Mouse (Mus musculus) embryonic facial prominence, embryonic 14.5 days (tissue): Measurements from ENCODE around the gene Olfr1167. TPM values are rescaled to one million over a fixed set of nuclear protein-coding genes. Genes with fewer than 3 reads are reported as not detected.
"Not testable (repeated sequence)": the region's sequence is repeated elsewhere in the genome, so short reads cannot be mapped to it uniquely, and the experiment has no call there.

Source experiments
- ATAC-seq: fragments of 200-750 bp; cut with Nextera tagmentation; 2 replicates; pipeline ENCODE4 v1.8.0; 2017; ENCODE audit warnings: low read depth, moderate number of reproducible peaks, moderate TSS enrichment
- DNase-seq: peaks from one replicate; pipeline ENCODE4 v3.0.0-alpha.2; 2015; ENCODE audit warnings: low spot score
- H3K27ac ChIP-seq: fragments of 300-500 bp; sonication (generic); replicated peaks from 2 replicates; pipeline ENCODE4 v1.5.1; 2014; ENCODE audit warnings: low read depth, mild to moderate bottlenecking, low read length, moderate library complexity
- H3K27me3 ChIP-seq: fragments of 300-500 bp; sonication (generic); replicated peaks from 2 replicates; pipeline ENCODE4 v1.6.1; 2014; ENCODE audit warnings: low read length; ENCODE audit not compliant: control insufficient read depth, insufficient read depth
- H3K36me3 ChIP-seq: fragments of 300-500 bp; sonication (generic); 2 replicates; pipeline ENCODE4 v1.6.1; 2014; ENCODE audit warnings: low read length, mixed read lengths; ENCODE audit not compliant: control insufficient read depth, insufficient read depth
- H3K4me1 ChIP-seq: fragments of 300-500 bp; sonication (generic); 2 replicates; pipeline ENCODE4 v1.6.1; 2014; ENCODE audit warnings: antibody characterized with exemption, low read length; ENCODE audit not compliant: control insufficient read depth, insufficient read depth
- H3K4me2 ChIP-seq: fragments of 300-500 bp; sonication (generic); 2 replicates; pipeline ENCODE4 v1.6.1; 2014; ENCODE audit warnings: low read depth, mild to moderate bottlenecking, low read length, moderate library complexity, mixed read lengths
- H3K4me3 ChIP-seq: fragments of 300-500 bp; sonication (generic); 2 replicates; pipeline ENCODE4 v1.5.1; 2014; ENCODE audit warnings: low read depth, mild to moderate bottlenecking, low read length
- H3K9ac ChIP-seq: fragments of 300-500 bp; sonication (generic); 2 replicates; pipeline ENCODE4 v1.6.1; 2014; ENCODE audit warnings: low read depth, mild to moderate bottlenecking, low read length, moderate library complexity, mixed read lengths
- H3K9me3 ChIP-seq: fragments of 300-500 bp; sonication (generic); 2 replicates; pipeline ENCODE4 v1.6.1; 2016; ENCODE audit warnings: low read length; ENCODE audit not compliant: control insufficient read depth
- WGBS: fragments of 180-500 bp; shearing (Covaris S2); extraction: QIAGEN DNeasy Blood & Tissue Kit; methylation state at CpG from one replicate; pipeline ENCODE4 v1.1.7; 2014; 5-methylcytosine and 5-hydroxymethylcytosine counted together
- polyA plus RNA-seq: library from polyadenylated mRNA; unstranded; fragments of >200 nt; fragmentation: Nextera tagmentation; extraction: Ambion mirVana; gene quantifications from 2 replicates; pipeline ENCODE4 v1.2.1, GENCODE M21; 2014

Gene Olfr1167
- not detected in 2 replicates for polyA plus RNA-seq

- not testable (repeated sequence) for H3K4me2 ChIP-seq, H3K4me1 ChIP-seq, H3K9ac ChIP-seq, H3K27me3 ChIP-seq, H3K36me3 ChIP-seq, H3K9me3 ChIP-seq, ATAC-seq, DNase-seq, H3K4me3 ChIP-seq, H3K27ac ChIP-seq
- 74% methylated on average over 1 of the region's 1 CpGs for WGBS
Measured at GRCm38 (mm10) chr2:88155093-88155492, at the start of gene Olfr1167. Gene Olfr1167, minus strand, starts transcription at chr2:88155193.

- ATAC-seq, result no peak
- H3K27ac ChIP-seq, result no peak within 1 kb of the TSS
Measured at GRCm38 (mm10) chr2:88181580-88181979, 26.6 kb upstream of the Olfr1167 start, which contains the start of gene Olfr1168. Gene Olfr1168, plus strand, starts transcription at chr2:88181880.

GRCm38 (mm10) chr2:88128172-88128571 lies 26.8 kb downstream of the Olfr1167 start, which contains the start of gene Olfr1166:
Gene Olfr1166, minus strand, starts transcription at chr2:88128272.
- H3K9ac ChIP-seq, result no peak within 1 kb of the TSS
- DNase-seq, result no peak
- no peak within 1 kb of the TSS for H3K27ac ChIP-seq
- H3K27me3 ChIP-seq, result no peaks in the 10 kb centered on the region
- ATAC-seq, result no peak
- no peaks in the 10 kb centered on the region for H3K36me3 ChIP-seq
- H3K4me2 ChIP-seq, result no peak within 1 kb of the TSS
- H3K4me3 ChIP-seq, result no peak within 1 kb of the TSS
- no peaks in the 10 kb centered on the region for H3K4me1 ChIP-seq
- no peaks in the 10 kb centered on the region for H3K9me3 ChIP-seq
- 81% methylated on average over 1 of the region's 1 CpGs for WGBS

More at GRCm38 (mm10) chr2:88181580-88181979, 26.6 kb upstream of the Olfr1167 start, which contains the start of gene Olfr1168:
- Histone ChIP-seq H3K4me1 (no peaks in the 10 kb centered on the region), H3K9me3 (no peaks in the 10 kb centered on the region), H3K4me3 (no peak within 1 kb of the TSS), H3K4me2 (no peak within 1 kb of the TSS), H3K36me3 (no peaks in the 10 kb centered on the region), H3K27me3 (no peaks in the 10 kb centered on the region), H3K9ac (no peak within 1 kb of the TSS)
- WGBS, result 89% methylated on average over 2 of the region's 2 CpGs
- DNase-seq, result no peak

Other genes starting within 250 kb of the Olfr1167 start
- gene Olfr1155, start 210.1 kb downstream of the Olfr1167 start, polyA plus RNA-seq, result not detected in 2 replicates
- gene Olfr1156, start 202.1 kb downstream of the Olfr1167 start, polyA plus RNA-seq, result 0.11 TPM in 1 of 2 replicates, not detected in the other
- gene Olfr1157, start 186.9 kb downstream of the Olfr1167 start, polyA plus RNA-seq, result not detected in 2 replicates
- gene Olfr74, start 180.5 kb downstream of the Olfr1167 start, polyA plus RNA-seq, result not detected in 2 replicates
- gene Olfr1158, start 165.1 kb downstream of the Olfr1167 start, polyA plus RNA-seq, result not detected in 2 replicates
- not detected in 2 replicates for gene Olfr1160, start 146.9 kb downstream of the Olfr1167 start, polyA plus RNA-seq
- gene Olfr1161, start 132.4 kb downstream of the Olfr1167 start, polyA plus RNA-seq, result not detected in 2 replicates
- not detected in 2 replicates for gene Olfr73, start 117.5 kb downstream of the Olfr1167 start, polyA plus RNA-seq
- 0.09 TPM in 1 of 2 replicates, not detected in the other for gene Olfr1162, start 104.1 kb downstream of the Olfr1167 start, polyA plus RNA-seq
- gene Olfr1163, start 83.4 kb downstream of the Olfr1167 start, polyA plus RNA-seq, result not detected in 2 replicates
- gene Olfr1164, start 61.2 kb downstream of the Olfr1167 start, polyA plus RNA-seq, result not detected in 2 replicates
- 0.11 TPM in 1 of 2 replicates, not detected in the other for gene Olfr1166, start 26.9 kb downstream of the Olfr1167 start, polyA plus RNA-seq
- not detected in 2 replicates for gene Olfr1168, start 26.7 kb upstream of the Olfr1167 start, polyA plus RNA-seq
- gene Olfr1170, start 73.1 kb upstream of the Olfr1167 start, polyA plus RNA-seq, result not detected in 2 replicates
- gene Olfr1173, start 124.7 kb upstream of the Olfr1167 start, polyA plus RNA-seq, result 0.07 TPM in 1 of 2 replicates, not detected in the other
- 0.14 TPM in 1 of 2 replicates, not detected in the other for gene Olfr1174-ps, start 159.9 kb upstream of the Olfr1167 start, polyA plus RNA-seq
- gene Olfr1175-ps, start 172.0 kb upstream of the Olfr1167 start, polyA plus RNA-seq, result not detected in 2 replicates
- gene Olfr1176, start 181.5 kb upstream of the Olfr1167 start, polyA plus RNA-seq, result 0.17 TPM in 1 of 2 replicates, not detected in the other
- 0.14 TPM in 1 of 2 replicates, not detected in the other for gene Olfr1177-ps, start 191.3 kb upstream of the Olfr1167 start, polyA plus RNA-seq
- 0.06 TPM in 1 of 2 replicates, not detected in the other for gene Olfr1178, start 231.9 kb upstream of the Olfr1167 start, polyA plus RNA-seq